ENCODE assay signal across 19 mouse cellular contexts in the genomic region with DNA sequence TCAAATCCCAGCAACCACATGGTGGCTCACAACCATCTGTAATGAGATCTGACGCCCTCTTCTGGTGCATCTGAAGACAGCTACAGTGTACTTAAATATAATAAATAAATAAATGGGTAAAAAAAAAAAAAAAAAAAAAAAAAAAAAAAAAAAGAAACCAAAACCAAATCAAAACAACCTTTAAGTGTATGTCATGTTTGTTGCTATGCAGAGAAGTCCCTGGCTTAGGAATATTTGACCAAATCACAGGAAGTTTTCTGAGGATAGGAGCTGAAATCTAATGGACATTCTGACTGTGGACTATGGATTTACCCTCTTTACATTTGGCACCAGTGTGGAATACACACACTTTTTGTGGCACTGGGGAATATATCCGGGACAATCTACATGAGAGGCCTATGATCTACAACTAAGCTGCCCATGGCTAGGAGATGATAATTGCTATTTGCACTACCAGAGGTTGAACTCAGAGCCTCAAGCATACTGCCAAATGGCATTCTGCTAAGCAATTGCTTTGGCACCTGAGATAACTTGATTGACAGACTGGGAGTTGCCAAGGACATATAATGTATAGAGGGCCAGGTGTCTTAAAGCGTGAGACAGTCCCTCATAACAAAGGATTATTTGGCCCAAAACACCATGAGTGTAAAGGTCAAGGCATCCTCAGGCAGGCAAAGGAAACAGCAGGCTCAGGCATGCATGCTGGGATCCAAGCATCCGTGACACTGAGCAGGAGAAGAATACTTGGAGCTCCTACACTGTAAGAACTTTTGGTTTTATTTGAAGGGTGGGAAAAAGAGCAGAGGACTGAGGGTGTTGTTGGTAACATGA. TPM values are rescaled to one million over a fixed set of nuclear protein-coding genes. Genes with fewer than 3 reads are reported as not detected.
DNase-seq lines count a peak whose midpoint lies in the region; ATAC-seq and TF ChIP-seq lines count a peak whose summit lies in the region.
"Had no signal": no experiment of that assay in that cellular context is flagged by ENCODE, and none has a peak within 500 bp of the region (broad histone marks: within the 10 kb centered on the region; RNA-seq: fewer than 3 reads in every experiment).

No protein-coding gene starts in this region.

- ATAC-seq in megakaryocyte, adult 5-6 weeks (ENCODE audit: poor library complexity, severe bottlenecking): no peak
- ATAC-seq in kidney, postnatal 0 days (replicated peaks; ENCODE audit: low FRiP score, low read depth): no peak
- ATAC-seq: hindbrain, embryonic 16.5 days; midbrain, embryonic 15.5 days had no signal

- DNase-seq in kidney, adult 18-20 months: peak; percentile 31
- no peak for DNase-seq in kidney, postnatal 4 days
- DNase-seq in kidney, postnatal 0 days (ENCODE audit: low spot score): no peak
- no peak for DNase-seq in embryo, embryonic 10 days (ENCODE audit: low spot score)
- no peak for DNase-seq in T-cell, adult 2 months (ENCODE audit: low spot score)
- DNase-seq in midbrain, embryonic 10.5 days (ENCODE audit: low spot score): no peak
- DNase-seq: adrenal gland, adult 8-10 months; cerebellum, adult 18-20 months; gastrocnemius, postnatal 25 days; heart, postnatal 4 days; liver, embryonic 13.5 days; right cerebral cortex, adult 18-20 months; thymus, postnatal 14 days had no signal

- H3K36me3 ChIP-seq in megakaryocyte, embryonic 14.5 days (replicated peaks; ENCODE audit: low read length): peaks cover 22% of the 10 kb centered on the region
- peaks cover 4% of the 10 kb centered on the region; the same call in 1 of the 2 replicates for H3K36me3 ChIP-seq in kidney, postnatal 0 days (ENCODE audit: insufficient read depth, low read length)
- peaks cover 10% of the 10 kb centered on the region; the same call in 1 of the 2 replicates for H3K36me3 ChIP-seq in midbrain, embryonic 10.5 days
- H3K36me3 ChIP-seq: midbrain, embryonic 15.5 days had no signal

- H3K4me3 ChIP-seq in megakaryocyte, embryonic 14.5 days (replicated peaks): peak overlapping the region; percentile 23
- no peak overlapping the region for H3K4me3 ChIP-seq in kidney, postnatal 0 days (replicated peaks; ENCODE audit: low read depth, low read length)
- no peak overlapping the region for H3K4me3 ChIP-seq in midbrain, embryonic 10.5 days
- H3K4me3 ChIP-seq: heart, embryonic 10.5 days; liver, embryonic 13.5 days; midbrain, embryonic 15.5 days had no signal

- H3K27ac ChIP-seq in kidney, postnatal 0 days: 0 out of 2 replicates have a peak overlapping the region, but pooled peaks have one; percentile 13
- no peak overlapping the region for H3K27ac ChIP-seq in midbrain, embryonic 10.5 days (replicated peaks)
- H3K27ac ChIP-seq: heart, embryonic 10.5 days; liver, embryonic 13.5 days; midbrain, embryonic 15.5 days had no signal

- peaks cover 51% of the 10 kb centered on the region for H3K4me1 ChIP-seq in megakaryocyte, embryonic 14.5 days
- H3K4me1 ChIP-seq in kidney, postnatal 0 days (replicated peaks; ENCODE audit: insufficient read depth, low read length): no peaks in the 10 kb centered on the region
- no peaks in the 10 kb centered on the region for H3K4me1 ChIP-seq in midbrain, embryonic 10.5 days
- H3K4me1 ChIP-seq: heart, embryonic 10.5 days; midbrain, embryonic 15.5 days had no signal

- WGBS in kidney, postnatal 0 days: 66% methylated on average over 4 of the region's 4 CpGs
- 73% methylated on average over 4 of the region's 4 CpGs for WGBS in midbrain, embryonic 10.5 days

- no peaks in the 10 kb centered on the region for H3K27me3 ChIP-seq in megakaryocyte, embryonic 14.5 days (replicated peaks)
- no peaks in the 10 kb centered on the region for H3K27me3 ChIP-seq in kidney, postnatal 0 days (ENCODE audit: insufficient read depth, low read length)
- no peaks in the 10 kb centered on the region for H3K27me3 ChIP-seq in midbrain, embryonic 10.5 days (ENCODE audit: low read depth, poor library complexity, severe bottlenecking)
- H3K27me3 ChIP-seq: liver, embryonic 13.5 days; midbrain, embryonic 15.5 days had no signal

- no peaks in the 10 kb centered on the region for H3K9me3 ChIP-seq in megakaryocyte, embryonic 14.5 days
- no peaks in the 10 kb centered on the region for H3K9me3 ChIP-seq in kidney, postnatal 0 days (replicated peaks; ENCODE audit: low read length)
- no peaks in the 10 kb centered on the region for H3K9me3 ChIP-seq in midbrain, embryonic 10.5 days (replicated peaks)
- H3K9me3 ChIP-seq: G1E; heart, embryonic 10.5 days; liver, embryonic 13.5 days; midbrain, embryonic 15.5 days had no signal

- no peak overlapping the region for H3K9ac ChIP-seq in kidney, postnatal 0 days (ENCODE audit: low read depth, low read length)
- H3K9ac ChIP-seq: liver, embryonic 13.5 days; midbrain, embryonic 15.5 days had no signal

- no peak for TF ChIP-seq CTCF in kidney, postnatal 0 days (IDR thresholded peaks at IDR 0.05; ENCODE audit: low read depth)

- H3K4me2 ChIP-seq in kidney, postnatal 0 days (ENCODE audit: low read length): no peak overlapping the region
- H3K4me2 ChIP-seq: liver, embryonic 13.5 days; midbrain, embryonic 15.5 days had no signal

RNA-seq across cellular contexts. Expression of gene Tubd1, which starts 54.8 kb away (rescaled TPM):
- polyA plus RNA-seq in megakaryocyte, embryonic 14.5 days (2012; ENCODE audit: insufficient read depth, low replicate concordance): 0.32 TPM in 1 of 2 replicates, not detected in the other
- 7.8 and 9.6 TPM in 2 replicates for total RNA-seq in megakaryocyte, adult 5-6 weeks (2015)
- total RNA-seq in megakaryocyte, adult 5-6 weeks (2017): 5.4 and 5.5 TPM in 2 replicates
- polyA plus RNA-seq in kidney, postnatal 0 days (2015; fragmentation: Nextera tagmentation; extraction: Ambion mirVana): 8.4 and 8.5 TPM in 2 replicates
- polyA plus RNA-seq in midbrain, embryonic 10.5 days (2016; fragmentation: Nextera tagmentation; extraction: Ambion mirVana): 13.0 and 14.8 TPM in 2 replicates

RNA-seq across cellular contexts. Expression of gene Rps6kb1, which starts 55.0 kb away (rescaled TPM):
- 5.3 TPM in 1 of 2 replicates, not detected in the other for polyA plus RNA-seq in megakaryocyte, embryonic 14.5 days (2012; ENCODE audit: insufficient read depth, low replicate concordance)
- 30.4 and 38.4 TPM in 2 replicates for total RNA-seq in megakaryocyte, adult 5-6 weeks (2015)
- total RNA-seq in megakaryocyte, adult 5-6 weeks (2017): 29.9 and 35.4 TPM in 2 replicates
- 50.8 and 55.8 TPM in 2 replicates for polyA plus RNA-seq in kidney, postnatal 0 days (2015; fragmentation: Nextera tagmentation; extraction: Ambion mirVana)
- polyA plus RNA-seq in midbrain, embryonic 10.5 days (2016; fragmentation: Nextera tagmentation; extraction: Ambion mirVana): 56.2 and 58.3 TPM in 2 replicates
